Mouse (Mus musculus): ENCODE measurements around the gene Ppp1r15a. TPM values are rescaled to one million over a fixed set of nuclear protein-coding genes. Genes with fewer than 3 reads are reported as not detected.
"Not testable (repeated sequence)": the region's sequence is repeated elsewhere in the genome, so short reads cannot be mapped to it uniquely, and the experiment has no call there.

Ppp1r15a gene
- polyA plus RNA-seq, 1 experiment, result 26.7 TPM

GRCm38 (mm10) chr7:45489578-45489977 is 36.5 kb downstream of the Ppp1r15a start:
- WGBS, result 90% methylated on average over 7 of the region's 7 CpGs
- no peak for DNase-seq
- no peak overlapping the region for H3K4me3 ChIP-seq (replicated peaks; ENCODE audit: insufficient read depth, low read depth, low read length)
- TF ChIP-seq CTCF (IDR thresholded peaks at IDR 0.05; ENCODE audit: borderline replicate concordance, insufficient read depth, low read depth, low read length) (no peak), POLR2A (IDR thresholded peaks at IDR 0.05; ENCODE audit: borderline replicate concordance, insufficient read depth, low read length) (no peak)
- no peaks in the 10 kb centered on the region for H3K27me3 ChIP-seq (ENCODE audit: control insufficient read depth, insufficient read depth, low read length)
- no peak overlapping the region for H3K27ac ChIP-seq (ENCODE audit: insufficient read depth, low read length)
- peaks cover 28% of the 10 kb centered on the region for H3K4me1 ChIP-seq (ENCODE audit: control insufficient read depth, insufficient read depth, low read length)

- Histone ChIP-seq H3K27ac (ENCODE audit: insufficient read depth, low read length) (peak within 1 kb of the TSS; percentile 56), H3K4me1 (ENCODE audit: control insufficient read depth, insufficient read depth, low read length) (peaks cover 19% of the 10 kb centered on the region), H3K4me3 (replicated peaks; ENCODE audit: insufficient read depth, low read depth, low read length) (peak within 1 kb of the TSS; percentile 71), H3K27me3 (ENCODE audit: control insufficient read depth, insufficient read depth, low read length) (no peaks in the 10 kb centered on the region)
- peak; percentile 71 for DNase-seq
- TF ChIP-seq CTCF (IDR thresholded peaks at IDR 0.05; ENCODE audit: borderline replicate concordance, insufficient read depth, low read depth, low read length), result no peak
- peak; percentile 55; the same call in 1 of the 2 replicates for TF ChIP-seq POLR2A (IDR thresholded peaks at IDR 0.05; ENCODE audit: borderline replicate concordance, insufficient read depth, low read length)
- WGBS, result 14% methylated on average over 38 of the region's 38 CpGs
These were observed 37.5 kb downstream of the Ppp1r15a start, which contains the start of gene Dhdh for GRCm38 (mm10) chr7:45488293-45489204. TSS of gene Dhdh (minus strand) at chr7:45488805.

DNA sequence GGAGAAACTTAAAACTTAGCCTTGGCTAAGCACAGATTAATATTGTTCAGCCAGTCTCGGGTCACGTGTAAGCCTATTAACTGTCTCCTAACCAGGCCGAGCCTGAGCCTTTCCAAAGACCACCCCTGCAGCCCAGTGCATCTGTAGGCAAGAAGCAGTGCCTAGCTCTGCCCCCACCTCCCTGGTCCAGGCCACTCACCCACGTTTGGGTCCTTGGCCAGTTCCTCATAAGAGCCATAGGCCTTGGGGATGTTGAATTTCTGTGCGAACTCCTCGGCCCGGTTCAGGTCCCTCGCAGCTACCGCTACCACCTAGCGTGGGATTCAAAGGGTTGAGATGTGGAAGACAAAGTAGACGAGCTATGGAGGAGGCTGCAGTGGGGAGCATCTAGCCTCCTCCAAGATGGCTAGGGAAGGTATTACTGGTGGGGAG is 38.2 kb downstream of the Ppp1r15a start:
- Histone ChIP-seq H3K4me3 (replicated peaks; ENCODE audit: insufficient read depth, low read depth, low read length) (no peak overlapping the region), H3K27me3 (ENCODE audit: control insufficient read depth, insufficient read depth, low read length) (no peaks in the 10 kb centered on the region), H3K4me1 (ENCODE audit: control insufficient read depth, insufficient read depth, low read length) (peaks cover 12% of the 10 kb centered on the region), H3K27ac (ENCODE audit: insufficient read depth, low read length) (no peak overlapping the region)
- TF ChIP-seq CTCF (IDR thresholded peaks at IDR 0.05; ENCODE audit: borderline replicate concordance, insufficient read depth, low read depth, low read length) (no peak), POLR2A (IDR thresholded peaks at IDR 0.05; ENCODE audit: borderline replicate concordance, insufficient read depth, low read length) (no peak)
- no peak for DNase-seq
- 63% methylated on average over 11 of the region's 11 CpGs for WGBS

DNA sequence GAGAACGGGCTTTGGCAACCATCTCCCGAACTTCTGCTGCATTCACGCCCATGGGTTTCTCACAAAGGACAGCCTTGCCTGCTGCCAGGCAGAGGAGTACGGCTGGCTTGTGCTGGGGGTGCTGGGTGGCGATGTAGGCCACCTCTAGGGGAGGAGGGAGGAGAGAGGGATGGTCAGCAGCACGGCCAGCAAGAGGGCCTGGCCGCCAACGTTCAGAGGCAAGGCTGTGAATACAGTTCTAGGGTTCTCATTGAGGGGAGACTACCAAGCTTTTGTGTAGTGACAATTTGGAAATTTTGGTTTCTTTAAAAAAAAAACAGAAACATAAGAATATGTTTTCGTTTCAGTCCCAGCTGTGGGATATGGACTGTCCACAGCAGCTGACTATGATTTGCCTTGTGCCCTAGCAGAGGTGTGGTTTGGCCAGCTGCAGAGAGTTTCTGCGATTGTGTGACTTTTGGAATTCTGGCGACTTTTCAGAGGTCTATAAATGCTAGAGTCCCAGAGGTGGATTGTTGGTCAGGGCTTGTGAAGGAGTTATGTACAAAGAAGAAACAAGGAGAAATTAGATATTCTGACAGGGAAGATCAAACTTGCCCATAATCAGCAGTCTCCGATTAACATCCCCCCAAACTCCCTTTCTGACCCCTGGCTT is 39.2 kb downstream of the Ppp1r15a start, which contains the start of gene Gm45808:
Gene Gm45808, minus strand, starts transcription at position 51 of the 655 bp plus-strand sequence.
- no peak for DNase-seq
- TF ChIP-seq CTCF (IDR thresholded peaks at IDR 0.05; ENCODE audit: borderline replicate concordance, insufficient read depth, low read depth, low read length) (no peak), POLR2A (IDR thresholded peaks at IDR 0.05; ENCODE audit: borderline replicate concordance, insufficient read depth, low read length) (no peak)
- Histone ChIP-seq H3K27ac (ENCODE audit: insufficient read depth, low read length) (no peak within 1 kb of the TSS), H3K4me1 (ENCODE audit: control insufficient read depth, insufficient read depth, low read length) (peaks cover 3% of the 10 kb centered on the region), H3K27me3 (ENCODE audit: control insufficient read depth, insufficient read depth, low read length) (no peaks in the 10 kb centered on the region), H3K4me3 (replicated peaks; ENCODE audit: insufficient read depth, low read depth, low read length) (no peak within 1 kb of the TSS)
- 64% methylated on average over 12 of the region's 12 CpGs for WGBS

DNA sequence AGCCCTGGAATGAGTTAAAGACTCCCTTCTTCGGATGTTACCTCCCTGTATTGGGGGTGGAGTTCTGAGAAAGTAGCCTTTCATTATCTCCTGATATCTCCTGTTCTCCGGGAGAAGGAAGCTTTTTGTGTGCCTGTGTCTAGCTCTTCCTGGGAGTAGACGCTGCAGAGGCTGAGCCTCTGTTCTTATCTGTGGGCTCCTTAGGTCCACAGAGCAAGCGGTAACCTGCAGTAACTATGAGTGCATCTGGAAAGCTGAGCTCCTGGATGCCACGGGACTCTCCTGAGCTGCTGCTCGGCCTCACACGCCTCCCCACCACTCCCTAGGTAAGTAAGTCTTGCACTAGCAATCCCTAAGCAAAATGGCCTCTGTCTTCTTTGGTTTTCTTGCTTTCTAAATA is 39.9 kb downstream of the Ppp1r15a start:
- H3K4me3 ChIP-seq (replicated peaks; ENCODE audit: insufficient read depth, low read depth, low read length), result no peak overlapping the region
- no peak overlapping the region for H3K27ac ChIP-seq (ENCODE audit: insufficient read depth, low read length)
- H3K4me1 ChIP-seq (ENCODE audit: control insufficient read depth, insufficient read depth, low read length), result peaks cover 2% of the 10 kb centered on the region
- DNase-seq, result no peak
- no peak for TF ChIP-seq POLR2A (IDR thresholded peaks at IDR 0.05; ENCODE audit: borderline replicate concordance, insufficient read depth, low read length)
- TF ChIP-seq CTCF (IDR thresholded peaks at IDR 0.05; ENCODE audit: borderline replicate concordance, insufficient read depth, low read depth, low read length), result no peak
- WGBS, result 82% methylated on average over 7 of the region's 7 CpGs
- no peaks in the 10 kb centered on the region for H3K27me3 ChIP-seq (ENCODE audit: control insufficient read depth, insufficient read depth, low read length)

- 94% methylated on average over 5 of the region's 5 CpGs for WGBS
- H3K27me3 ChIP-seq (ENCODE audit: control insufficient read depth, insufficient read depth, low read length); DNase-seq; H3K4me1 ChIP-seq (ENCODE audit: control insufficient read depth, insufficient read depth, low read length); H3K27ac ChIP-seq (ENCODE audit: insufficient read depth, low read length); H3K4me3 ChIP-seq (replicated peaks; ENCODE audit: insufficient read depth, low read depth, low read length): not testable (repeated sequence)
These were observed 41.1 kb downstream of the Ppp1r15a start for GRCm38 (mm10) chr7:45484985-45485384.

DNA sequence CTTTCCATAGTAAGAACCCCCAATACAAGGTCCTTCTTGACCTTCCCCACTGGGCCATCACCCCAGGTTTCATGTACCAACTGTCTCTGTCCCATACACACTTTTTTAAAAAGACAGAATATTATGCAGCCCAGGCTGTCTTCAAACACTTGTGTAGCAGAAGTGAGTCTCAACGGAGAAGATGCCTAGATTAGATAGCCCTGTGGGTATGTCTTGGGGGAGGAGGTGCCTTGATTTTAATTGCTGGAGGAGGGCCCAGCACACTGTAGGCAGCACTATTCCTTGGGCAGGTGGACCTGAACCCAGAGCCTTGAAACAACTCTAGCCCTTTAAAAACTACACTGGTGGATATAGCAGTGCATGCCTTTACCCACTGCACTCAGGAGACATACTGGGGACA is 43.9 kb downstream of the Ppp1r15a start:
- no peak for TF ChIP-seq CTCF (IDR thresholded peaks at IDR 0.05; ENCODE audit: borderline replicate concordance, insufficient read depth, low read depth, low read length)
- no peak for TF ChIP-seq POLR2A (IDR thresholded peaks at IDR 0.05; ENCODE audit: borderline replicate concordance, insufficient read depth, low read length)
- no peak overlapping the region for H3K27ac ChIP-seq (ENCODE audit: insufficient read depth, low read length)
- no peak for DNase-seq
- H3K27me3 ChIP-seq (ENCODE audit: control insufficient read depth, insufficient read depth, low read length), result no peaks in the 10 kb centered on the region
- H3K4me1 ChIP-seq (ENCODE audit: control insufficient read depth, insufficient read depth, low read length), result no peaks in the 10 kb centered on the region; the same call in none of the 2 replicates
- H3K4me3 ChIP-seq (replicated peaks; ENCODE audit: insufficient read depth, low read depth, low read length), result no peak overlapping the region
- 90% methylated on average over 1 of the region's 1 CpGs for WGBS
